Mouse (Mus musculus): Measurements from ENCODE around the gene Galnt2. TPM values are rescaled to one million over a fixed set of nuclear protein-coding genes. Genes with fewer than 3 reads are reported as not detected.
A peak's percentile ranks its signal among the peaks of the same experiment; 100 is the strongest.

Gene Galnt2
- polyA plus RNA-seq, 1 experiment, result 55.5 TPM

DNA sequence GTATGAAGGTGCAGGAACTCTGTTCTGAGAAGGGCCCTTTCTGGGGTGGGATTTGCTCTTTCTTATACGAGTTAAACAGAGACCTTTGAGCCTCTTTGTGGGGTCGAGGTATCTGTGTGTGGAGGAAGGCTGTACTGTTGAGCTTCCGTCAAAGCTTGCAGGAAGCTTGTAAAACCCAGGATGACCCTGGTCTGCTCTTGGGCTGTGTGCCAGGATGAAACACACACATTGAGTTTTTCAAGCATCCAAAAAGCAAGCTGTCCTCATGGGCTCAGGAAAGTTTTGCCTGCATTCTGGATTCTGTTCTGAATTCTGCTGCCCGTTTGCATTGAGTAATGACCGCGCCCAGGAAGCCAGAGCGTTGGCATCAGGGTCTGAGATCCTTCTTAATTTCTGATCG lies 32.8 kb downstream of the Galnt2 start:
- Histone ChIP-seq H3K36me3 (ENCODE audit: control insufficient read depth, insufficient read depth) (no peaks in the 10 kb centered on the region), H3K79me2 (ENCODE audit: control insufficient read depth, insufficient read depth) (peaks cover 88% of the 10 kb centered on the region), H3ac (ENCODE audit: control insufficient read depth, insufficient read length, low read depth) (no peak overlapping the region), H3K27me3 (ENCODE audit: control insufficient read depth, insufficient read depth, insufficient read length) (no peaks in the 10 kb centered on the region), H3K4me3 (ENCODE audit: insufficient read depth, poor library complexity, severe bottlenecking) (no peak overlapping the region), H3K79me3 (ENCODE audit: low read depth) (peaks cover 19% of the 10 kb centered on the region)
- no peak for TF ChIP-seq CTCF (IDR thresholded peaks at IDR 0.05; ENCODE audit: control insufficient read depth, insufficient read depth, insufficient read length)
- no peak for TF ChIP-seq CEBPB (IDR thresholded peaks at IDR 0.05; ENCODE audit: low read depth)
- TF ChIP-seq USF1 (IDR thresholded peaks at IDR 0.05; ENCODE audit: low read depth), result no peak
- TF ChIP-seq MAX (IDR thresholded peaks at IDR 0.05), result no peak
- no peak for TF ChIP-seq MYOD1 (IDR thresholded peaks at IDR 0.05; ENCODE audit: control insufficient read depth, insufficient read length, low read depth)
- no peak for TF ChIP-seq MYOG (IDR thresholded peaks at IDR 0.05; ENCODE audit: control insufficient read depth, extremely low read depth, insufficient read length)
- TF ChIP-seq FOSL1 (IDR thresholded peaks at IDR 0.05; ENCODE audit: insufficient read depth, low read length, poor library complexity, severe bottlenecking), result no peak

DNA sequence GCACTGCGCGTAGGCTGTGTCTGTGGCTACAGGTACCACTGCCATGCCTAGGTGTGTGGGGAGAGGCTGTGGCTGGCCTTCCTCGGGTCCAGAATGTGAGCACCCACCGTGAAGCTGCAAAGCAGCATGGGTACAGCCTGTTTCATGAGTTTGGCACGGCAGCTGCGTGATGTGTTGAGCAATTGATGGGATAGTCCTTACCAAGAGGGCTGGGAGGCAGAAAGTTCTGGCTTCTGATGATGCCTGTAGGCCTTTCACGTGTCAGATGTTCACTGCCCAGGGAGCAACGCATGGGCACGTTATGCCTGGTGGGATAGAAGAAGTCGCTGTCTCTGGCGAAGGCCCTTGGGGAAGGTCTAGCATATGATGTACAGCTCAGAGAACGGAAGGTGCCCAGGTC lies 33.5 kb downstream of the Galnt2 start:
- TF ChIP-seq MAX (IDR thresholded peaks at IDR 0.05) (no peak), MYOD1 (IDR thresholded peaks at IDR 0.05; ENCODE audit: control insufficient read depth, insufficient read length, low read depth) (no peak), CTCF (IDR thresholded peaks at IDR 0.05; ENCODE audit: control insufficient read depth, insufficient read depth, insufficient read length) (no peak), MYOG (IDR thresholded peaks at IDR 0.05; ENCODE audit: control insufficient read depth, extremely low read depth, insufficient read length) (no peak), FOSL1 (IDR thresholded peaks at IDR 0.05; ENCODE audit: insufficient read depth, low read length, poor library complexity, severe bottlenecking) (no peak), CEBPB (IDR thresholded peaks at IDR 0.05; ENCODE audit: low read depth) (no peak), USF1 (IDR thresholded peaks at IDR 0.05; ENCODE audit: low read depth) (no peak)
- Histone ChIP-seq H3ac (ENCODE audit: control insufficient read depth, insufficient read length, low read depth) (no peak overlapping the region), H3K27me3 (ENCODE audit: control insufficient read depth, insufficient read depth, insufficient read length) (no peaks in the 10 kb centered on the region), H3K4me3 (ENCODE audit: insufficient read depth, poor library complexity, severe bottlenecking) (no peak overlapping the region), H3K36me3 (ENCODE audit: control insufficient read depth, insufficient read depth) (no peaks in the 10 kb centered on the region), H3K79me2 (ENCODE audit: control insufficient read depth, insufficient read depth) (peaks cover 87% of the 10 kb centered on the region), H3K79me3 (ENCODE audit: low read depth) (peaks cover 20% of the 10 kb centered on the region)

DNA sequence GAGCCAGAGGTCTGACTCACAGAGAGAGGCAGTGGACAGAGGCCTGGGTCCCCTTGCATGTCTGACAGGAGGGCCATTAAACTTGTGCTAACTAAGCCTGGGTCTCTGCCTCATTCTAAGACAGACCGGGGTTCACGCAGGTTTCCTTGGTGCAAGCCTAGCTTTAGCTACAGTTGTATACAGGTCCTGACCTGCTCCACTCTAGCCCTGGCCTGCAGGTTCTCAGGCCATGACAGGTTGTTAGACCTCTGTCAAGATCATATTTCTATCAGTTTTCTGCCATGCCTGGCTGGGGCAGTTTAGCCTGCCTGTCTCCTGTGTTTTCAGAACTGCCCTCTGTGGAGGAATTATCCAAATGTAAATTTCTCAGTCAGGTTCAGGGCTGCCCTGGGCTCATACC lies 33.9 kb downstream of the Galnt2 start:
- H3ac ChIP-seq (ENCODE audit: control insufficient read depth, insufficient read length, low read depth), result no peak overlapping the region
- peaks cover 83% of the 10 kb centered on the region for H3K79me2 ChIP-seq (ENCODE audit: control insufficient read depth, insufficient read depth)
- no peak overlapping the region for H3K4me3 ChIP-seq (ENCODE audit: insufficient read depth, poor library complexity, severe bottlenecking)
- TF ChIP-seq CTCF (IDR thresholded peaks at IDR 0.05; ENCODE audit: control insufficient read depth, insufficient read depth, insufficient read length) (no peak), CEBPB (IDR thresholded peaks at IDR 0.05; ENCODE audit: low read depth) (no peak), USF1 (IDR thresholded peaks at IDR 0.05; ENCODE audit: low read depth) (no peak), MYOD1 (IDR thresholded peaks at IDR 0.05; ENCODE audit: control insufficient read depth, insufficient read length, low read depth) (no peak), FOSL1 (IDR thresholded peaks at IDR 0.05; ENCODE audit: insufficient read depth, low read length, poor library complexity, severe bottlenecking) (no peak), MAX (IDR thresholded peaks at IDR 0.05) (no peak), MYOG (IDR thresholded peaks at IDR 0.05; ENCODE audit: control insufficient read depth, extremely low read depth, insufficient read length) (no peak)
- no peaks in the 10 kb centered on the region for H3K36me3 ChIP-seq (ENCODE audit: control insufficient read depth, insufficient read depth)
- no peaks in the 10 kb centered on the region for H3K27me3 ChIP-seq (ENCODE audit: control insufficient read depth, insufficient read depth, insufficient read length)
- peaks cover 20% of the 10 kb centered on the region for H3K79me3 ChIP-seq (ENCODE audit: low read depth)

DNA sequence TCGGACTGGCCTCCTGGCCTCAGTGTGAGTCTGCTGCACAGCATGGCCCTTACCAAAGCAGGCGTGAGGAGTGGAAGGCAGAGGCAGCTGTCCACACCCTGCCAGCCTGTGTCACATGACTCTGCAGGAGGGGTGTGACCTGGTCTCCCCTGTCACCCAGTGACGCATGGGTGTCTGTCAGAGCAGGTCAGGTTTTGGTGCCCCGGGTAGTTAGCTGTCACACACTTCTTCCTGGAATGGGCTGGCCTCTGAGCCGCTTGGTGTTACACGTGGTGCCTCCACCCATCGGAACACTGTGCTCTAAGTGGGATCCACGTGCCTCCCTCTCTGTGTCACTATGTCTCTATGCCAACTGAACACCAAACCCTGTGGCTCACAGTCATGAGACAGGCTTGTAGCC lies 34.6 kb downstream of the Galnt2 start:
- no peak for TF ChIP-seq CTCF (IDR thresholded peaks at IDR 0.05; ENCODE audit: control insufficient read depth, insufficient read depth, insufficient read length)
- TF ChIP-seq MYOG (IDR thresholded peaks at IDR 0.05; ENCODE audit: control insufficient read depth, extremely low read depth, insufficient read length), result no peak
- TF ChIP-seq USF1 (IDR thresholded peaks at IDR 0.05; ENCODE audit: low read depth), result peak; percentile 46
- peak; percentile 11 for TF ChIP-seq MAX (IDR thresholded peaks at IDR 0.05)
- peak; percentile 32 for TF ChIP-seq MYOD1 (IDR thresholded peaks at IDR 0.05; ENCODE audit: control insufficient read depth, insufficient read length, low read depth)
- Histone ChIP-seq H3K36me3 (ENCODE audit: control insufficient read depth, insufficient read depth) (no peaks in the 10 kb centered on the region), H3K79me3 (ENCODE audit: low read depth) (peaks cover 24% of the 10 kb centered on the region), H3K4me3 (ENCODE audit: insufficient read depth, poor library complexity, severe bottlenecking) (no peak overlapping the region), H3K27me3 (ENCODE audit: control insufficient read depth, insufficient read depth, insufficient read length) (no peaks in the 10 kb centered on the region), H3ac (ENCODE audit: control insufficient read depth, insufficient read length, low read depth) (no peak overlapping the region), H3K79me2 (ENCODE audit: control insufficient read depth, insufficient read depth) (peaks cover 76% of the 10 kb centered on the region)

DNA sequence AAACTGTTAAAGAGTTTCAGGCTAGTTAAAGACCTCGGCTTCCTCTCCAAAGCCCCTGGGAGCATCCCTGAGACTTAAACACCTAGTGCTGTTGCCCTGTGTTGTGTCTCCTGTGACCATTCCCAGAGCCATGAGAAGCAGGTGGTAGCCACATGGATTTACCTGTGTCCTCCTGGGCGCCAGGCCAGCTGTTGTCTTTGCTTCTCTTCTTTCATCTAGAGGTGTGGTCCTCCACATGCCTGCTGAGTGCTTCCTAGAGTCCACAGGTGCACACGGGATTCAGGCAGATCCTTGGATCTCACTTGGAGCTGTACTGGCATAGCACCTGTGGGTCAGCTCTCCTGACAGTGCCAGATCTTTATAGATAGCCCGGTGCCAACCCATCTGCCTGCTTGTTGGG lies 36.0 kb downstream of the Galnt2 start:
- Histone ChIP-seq H3K27me3 (ENCODE audit: control insufficient read depth, insufficient read depth, insufficient read length) (no peaks in the 10 kb centered on the region), H3K79me3 (ENCODE audit: low read depth) (peaks cover 30% of the 10 kb centered on the region), H3K79me2 (ENCODE audit: control insufficient read depth, insufficient read depth) (peaks cover 76% of the 10 kb centered on the region), H3K36me3 (ENCODE audit: control insufficient read depth, insufficient read depth) (no peaks in the 10 kb centered on the region), H3K4me3 (ENCODE audit: insufficient read depth, poor library complexity, severe bottlenecking) (no peak overlapping the region), H3ac (ENCODE audit: control insufficient read depth, insufficient read length, low read depth) (no peak overlapping the region)
- no peak for TF ChIP-seq FOSL1 (IDR thresholded peaks at IDR 0.05; ENCODE audit: insufficient read depth, low read length, poor library complexity, severe bottlenecking)
- TF ChIP-seq MAX (IDR thresholded peaks at IDR 0.05), result no peak
- TF ChIP-seq CEBPB (IDR thresholded peaks at IDR 0.05; ENCODE audit: low read depth), result no peak
- no peak for TF ChIP-seq USF1 (IDR thresholded peaks at IDR 0.05; ENCODE audit: low read depth)
- TF ChIP-seq CTCF (IDR thresholded peaks at IDR 0.05; ENCODE audit: control insufficient read depth, insufficient read depth, insufficient read length), result no peak
- no peak for TF ChIP-seq MYOG (IDR thresholded peaks at IDR 0.05; ENCODE audit: control insufficient read depth, extremely low read depth, insufficient read length)

DNA sequence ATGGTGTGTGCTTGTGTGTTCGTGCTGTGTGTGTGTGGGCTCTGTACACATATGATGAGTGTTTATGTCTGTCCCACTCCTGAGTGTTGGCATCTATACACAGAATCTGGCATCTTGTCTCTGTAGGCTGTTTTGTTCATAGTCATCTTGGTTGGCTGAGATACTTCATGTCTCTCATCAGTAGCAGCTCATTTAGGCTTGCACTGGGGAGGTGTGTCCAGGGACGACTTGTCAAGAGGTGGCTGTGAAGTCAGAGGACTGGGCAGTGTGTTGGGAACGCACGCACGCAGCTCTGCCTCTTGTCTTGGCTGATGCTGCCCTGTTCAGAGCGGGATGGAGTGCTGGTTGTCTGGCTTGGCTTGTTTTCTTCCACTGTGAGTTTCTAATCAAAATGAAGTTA lies 39.3 kb downstream of the Galnt2 start:
- no peaks in the 10 kb centered on the region for H3K27me3 ChIP-seq (ENCODE audit: control insufficient read depth, insufficient read depth, insufficient read length)
- TF ChIP-seq MYOD1 (IDR thresholded peaks at IDR 0.05; ENCODE audit: control insufficient read depth, insufficient read length, low read depth), result no peak
- no peak for TF ChIP-seq USF1 (IDR thresholded peaks at IDR 0.05; ENCODE audit: low read depth)
- TF ChIP-seq CTCF (IDR thresholded peaks at IDR 0.05; ENCODE audit: control insufficient read depth, insufficient read depth, insufficient read length), result no peak

More for the DNA sequence above, 39.3 kb downstream of the Galnt2 start:
- H3K4me3 ChIP-seq (ENCODE audit: insufficient read depth, poor library complexity, severe bottlenecking), result no peak overlapping the region
- peaks cover 85% of the 10 kb centered on the region for H3K79me2 ChIP-seq (ENCODE audit: control insufficient read depth, insufficient read depth)
- no peaks in the 10 kb centered on the region for H3K36me3 ChIP-seq (ENCODE audit: control insufficient read depth, insufficient read depth)
- peaks cover 40% of the 10 kb centered on the region for H3K79me3 ChIP-seq (ENCODE audit: low read depth)
- no peak overlapping the region for H3ac ChIP-seq (ENCODE audit: control insufficient read depth, insufficient read length, low read depth)

Data from C2C12 (cell line).